Mouse (Mus musculus): ENCODE measurements at regions not wholly inside any gene's neighbourhood (a gene's known extent, or its start where the extent isn't known, plus 50 kb on each side); places are given as distances from the start of the nearest gene placed in this dataset.

DNA sequence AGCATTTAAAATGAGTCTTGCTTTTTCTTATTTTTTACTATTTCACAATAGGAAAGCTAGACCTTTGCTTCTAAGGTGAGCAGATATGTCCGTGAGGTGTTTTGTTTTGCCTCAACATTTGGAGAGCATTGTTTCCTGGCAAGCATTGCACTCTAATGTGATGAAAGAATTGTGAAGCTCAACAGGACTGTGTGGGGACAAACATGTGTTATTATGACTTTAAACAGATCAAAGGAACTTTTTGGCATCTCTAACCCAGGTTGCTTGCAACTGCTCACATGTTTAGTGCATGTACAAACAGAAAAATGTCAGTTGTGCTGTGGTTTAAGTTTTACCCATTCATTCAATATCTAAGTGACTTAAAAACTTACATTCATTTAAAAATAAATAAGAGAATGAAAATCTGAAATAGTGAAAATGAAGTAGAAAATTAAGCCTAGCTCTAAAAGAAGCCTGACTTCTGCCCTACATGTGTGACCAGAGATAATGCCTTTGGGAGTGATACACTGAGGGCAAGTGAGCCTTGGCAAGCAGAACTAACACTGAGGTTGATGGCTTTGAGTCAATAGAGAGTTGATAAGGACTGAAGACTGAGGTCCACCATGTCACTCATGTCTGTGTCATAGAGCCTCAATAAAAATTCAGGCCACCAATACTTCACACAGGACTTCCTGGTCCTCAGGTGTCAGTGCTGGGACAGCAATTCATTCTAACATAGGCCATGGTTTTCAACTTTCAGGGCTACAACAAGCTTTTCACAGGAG lies 243.6 kb downstream of the Rnf152 start:
- Histone ChIP-seq H3K4me1 (ENCODE audit: control insufficient read depth, insufficient read depth, low read length) (no peaks in the 10 kb centered on the region), H3K27ac (replicated peaks; ENCODE audit: low read depth, low read length) (no peak overlapping the region)
- ATAC-seq (ENCODE audit: insufficient number of reproducible peaks, low FRiP score, low TSS enrichment, low read depth) = no peak

DNA sequence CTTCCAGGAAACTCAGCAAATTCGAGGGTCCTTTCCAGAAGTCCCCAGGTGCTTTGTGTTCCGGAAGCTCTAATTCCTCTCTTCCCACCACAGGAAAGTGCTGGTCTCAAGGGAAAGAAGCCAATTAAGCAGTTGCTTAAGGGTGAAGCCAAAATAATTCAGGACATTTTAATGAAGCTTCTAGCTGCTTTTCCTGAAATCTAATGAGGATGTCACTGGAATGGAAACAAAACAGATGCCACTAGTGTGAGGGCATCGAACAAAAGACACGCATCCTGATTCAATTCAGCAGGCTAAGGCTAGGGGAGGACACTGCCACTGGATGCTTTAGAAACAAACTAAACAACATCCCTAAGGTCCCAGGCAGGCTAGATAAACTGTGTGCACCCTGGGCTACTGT lies 245.3 kb downstream of the Rnf152 start:
- ATAC-seq (ENCODE audit: insufficient number of reproducible peaks, low FRiP score, low TSS enrichment, low read depth) = no peak
- WGBS = 60% methylated on average over 4 of the region's 4 CpGs
- H3K27ac ChIP-seq (replicated peaks; ENCODE audit: low read depth, low read length) = no peak overlapping the region

More for the DNA sequence above, 243.6 kb downstream of the Rnf152 start:
- H3K36me3 ChIP-seq (ENCODE audit: control insufficient read depth, insufficient read depth, low read length) = no peaks in the 10 kb centered on the region
- no peaks in the 10 kb centered on the region for H3K9me3 ChIP-seq (ENCODE audit: control insufficient read depth, low read length)
- no peak overlapping the region for H3K9ac ChIP-seq (ENCODE audit: low read length)
- H3K27me3 ChIP-seq (ENCODE audit: control insufficient read depth, insufficient read depth, low read length) = no peaks in the 10 kb centered on the region
- 82% methylated on average over 1 of the region's 1 CpGs for WGBS
- DNase-seq (ENCODE audit: low spot score) = no peak
- H3K4me3 ChIP-seq (ENCODE audit: low read depth, low read length) = no peak overlapping the region
- no peak overlapping the region for H3K4me2 ChIP-seq (ENCODE audit: low read depth, severe bottlenecking)

DNA sequence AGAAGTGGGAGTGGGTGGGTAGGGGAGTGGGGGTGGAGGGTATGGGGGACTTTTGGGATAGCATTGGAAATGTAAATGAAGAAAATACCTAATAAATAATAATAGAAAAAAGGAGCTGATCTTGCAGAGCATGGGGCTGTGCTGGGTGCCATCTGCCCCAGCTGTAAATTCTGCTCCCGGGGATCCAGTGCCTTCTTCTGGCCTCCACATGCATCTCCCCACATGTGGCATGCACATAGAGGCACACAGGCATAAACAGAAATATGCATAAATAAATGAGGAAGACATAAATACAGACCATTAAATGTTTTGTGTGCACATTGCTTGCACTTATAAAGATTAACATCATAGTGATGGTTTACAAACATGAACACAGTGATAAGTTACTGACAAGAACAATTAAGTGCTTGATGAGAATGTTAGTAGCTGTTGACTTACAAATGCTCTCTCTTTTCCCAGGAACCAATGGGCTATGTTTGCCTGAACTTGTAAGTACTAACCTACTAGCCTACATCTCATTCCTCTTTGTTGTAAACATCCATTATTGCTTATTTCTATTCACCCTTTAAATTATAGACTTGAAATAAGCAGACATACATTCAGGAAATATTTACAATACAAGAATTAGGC lies 245.8 kb downstream of the Rnf152 start:
- ATAC-seq (ENCODE audit: insufficient number of reproducible peaks, low FRiP score, low TSS enrichment, low read depth) (no peak), DNase-seq (ENCODE audit: low spot score) (no peak)
- H3K4me1 ChIP-seq (ENCODE audit: control insufficient read depth, insufficient read depth, low read length) = no peaks in the 10 kb centered on the region
- H3K27me3 ChIP-seq (ENCODE audit: control insufficient read depth, insufficient read depth, low read length) = no peaks in the 10 kb centered on the region
- no peak overlapping the region for H3K9ac ChIP-seq (ENCODE audit: low read length)
- no peak overlapping the region for H3K4me2 ChIP-seq (ENCODE audit: low read depth, severe bottlenecking)
- H3K36me3 ChIP-seq (ENCODE audit: control insufficient read depth, insufficient read depth, low read length) = no peaks in the 10 kb centered on the region
- no peak overlapping the region for H3K4me3 ChIP-seq (ENCODE audit: low read depth, low read length)
- H3K27ac ChIP-seq (replicated peaks; ENCODE audit: low read depth, low read length) = no peak overlapping the region
- 83% methylated on average over 1 of the region's 1 CpGs for WGBS
- no peaks in the 10 kb centered on the region for H3K9me3 ChIP-seq (ENCODE audit: control insufficient read depth, low read length)

More for the DNA sequence above, 245.3 kb downstream of the Rnf152 start:
- Histone ChIP-seq H3K9ac (ENCODE audit: low read length) (no peak overlapping the region), H3K4me2 (ENCODE audit: low read depth, severe bottlenecking) (no peak overlapping the region), H3K4me1 (ENCODE audit: control insufficient read depth, insufficient read depth, low read length) (no peaks in the 10 kb centered on the region), H3K4me3 (ENCODE audit: low read depth, low read length) (no peak overlapping the region), H3K9me3 (ENCODE audit: control insufficient read depth, low read length) (no peaks in the 10 kb centered on the region), H3K36me3 (ENCODE audit: control insufficient read depth, insufficient read depth, low read length) (no peaks in the 10 kb centered on the region), H3K27me3 (ENCODE audit: control insufficient read depth, insufficient read depth, low read length) (no peaks in the 10 kb centered on the region)
- DNase-seq (ENCODE audit: low spot score) = no peak

- no peak overlapping the region for H3K4me2 ChIP-seq (ENCODE audit: low read depth, severe bottlenecking)
- no peak for ATAC-seq (ENCODE audit: insufficient number of reproducible peaks, low FRiP score, low TSS enrichment, low read depth)
- H3K4me3 ChIP-seq (ENCODE audit: low read depth, low read length) = no peak overlapping the region
- no peak for DNase-seq (ENCODE audit: low spot score)
- H3K27ac ChIP-seq (replicated peaks; ENCODE audit: low read depth, low read length) = no peak overlapping the region
- H3K4me1 ChIP-seq (ENCODE audit: control insufficient read depth, insufficient read depth, low read length) = no peaks in the 10 kb centered on the region
- H3K9me3 ChIP-seq (ENCODE audit: control insufficient read depth, low read length) = no peaks in the 10 kb centered on the region
- H3K9ac ChIP-seq (ENCODE audit: low read length) = no peak overlapping the region
- H3K36me3 ChIP-seq (ENCODE audit: control insufficient read depth, insufficient read depth, low read length) = no peaks in the 10 kb centered on the region
- 81% methylated on average over 4 of the region's 4 CpGs for WGBS
- H3K27me3 ChIP-seq (ENCODE audit: control insufficient read depth, insufficient read depth, low read length) = no peaks in the 10 kb centered on the region
Measured at GRCm38 (mm10) chr1:105107836-105108235, 248.7 kb downstream of the Rnf152 start.

- H3K9me3 ChIP-seq (ENCODE audit: control insufficient read depth, low read length) = no peaks in the 10 kb centered on the region
- H3K36me3 ChIP-seq (ENCODE audit: control insufficient read depth, insufficient read depth, low read length) = no peaks in the 10 kb centered on the region
- H3K4me2 ChIP-seq (ENCODE audit: low read depth, severe bottlenecking) = no peak overlapping the region
- no peak overlapping the region for H3K9ac ChIP-seq (ENCODE audit: low read length)
- no peak overlapping the region for H3K27ac ChIP-seq (replicated peaks; ENCODE audit: low read depth, low read length)
- no peak overlapping the region for H3K4me3 ChIP-seq (ENCODE audit: low read depth, low read length)
- no peak for ATAC-seq (ENCODE audit: insufficient number of reproducible peaks, low FRiP score, low TSS enrichment, low read depth)
- no peaks in the 10 kb centered on the region for H3K27me3 ChIP-seq (ENCODE audit: control insufficient read depth, insufficient read depth, low read length)
- no peaks in the 10 kb centered on the region for H3K4me1 ChIP-seq (ENCODE audit: control insufficient read depth, insufficient read depth, low read length)
- 83% methylated on average over 1 of the region's 1 CpGs for WGBS
- DNase-seq (ENCODE audit: low spot score) = no peak
Measured at GRCm38 (mm10) chr1:105107257-105107656, 249.3 kb downstream of the Rnf152 start.

DNA sequence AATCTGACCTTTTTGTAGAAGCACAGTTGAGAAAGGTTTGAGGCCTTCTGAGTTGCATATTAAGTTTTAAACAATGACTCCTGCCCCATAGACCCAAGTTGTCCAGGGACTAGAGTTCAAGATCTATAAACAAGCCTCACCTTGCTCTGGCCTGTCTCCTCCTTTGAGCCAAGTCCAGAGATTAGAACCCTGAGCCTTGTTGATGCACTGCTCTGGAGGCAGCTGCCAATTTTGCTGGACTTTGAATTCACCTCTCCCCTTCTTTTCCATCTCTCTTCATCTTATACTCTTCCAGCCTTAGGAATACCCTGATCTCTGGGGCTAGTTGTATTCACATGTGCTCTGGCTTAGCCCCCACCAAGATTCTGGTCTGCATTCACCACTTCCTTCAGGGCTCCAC lies 251.3 kb downstream of the Rnf152 start:
- H3K27ac ChIP-seq (replicated peaks; ENCODE audit: low read depth, low read length) = no peak overlapping the region
- no peak overlapping the region for H3K4me2 ChIP-seq (ENCODE audit: low read depth, severe bottlenecking)
- H3K27me3 ChIP-seq (ENCODE audit: control insufficient read depth, insufficient read depth, low read length) = no peaks in the 10 kb centered on the region
- no peaks in the 10 kb centered on the region for H3K36me3 ChIP-seq (ENCODE audit: control insufficient read depth, insufficient read depth, low read length)
- H3K4me3 ChIP-seq (ENCODE audit: low read depth, low read length) = no peak overlapping the region
- no peak overlapping the region for H3K9ac ChIP-seq (ENCODE audit: low read length)
- DNase-seq (ENCODE audit: low spot score) = no peak
- no peak for ATAC-seq (ENCODE audit: insufficient number of reproducible peaks, low FRiP score, low TSS enrichment, low read depth)
- H3K4me1 ChIP-seq (ENCODE audit: control insufficient read depth, insufficient read depth, low read length) = no peaks in the 10 kb centered on the region
- no peaks in the 10 kb centered on the region for H3K9me3 ChIP-seq (ENCODE audit: control insufficient read depth, low read length)

- H3K4me3 ChIP-seq (ENCODE audit: low read depth, low read length) = no peak overlapping the region
- no peak for DNase-seq (ENCODE audit: low spot score)
- no peak overlapping the region for H3K9ac ChIP-seq (ENCODE audit: low read length)
- H3K27me3 ChIP-seq (ENCODE audit: control insufficient read depth, insufficient read depth, low read length) = no peaks in the 10 kb centered on the region
- no peak overlapping the region for H3K27ac ChIP-seq (replicated peaks; ENCODE audit: low read depth, low read length)
- ATAC-seq (ENCODE audit: insufficient number of reproducible peaks, low FRiP score, low TSS enrichment, low read depth) = no peak
- no peaks in the 10 kb centered on the region for H3K4me1 ChIP-seq (ENCODE audit: control insufficient read depth, insufficient read depth, low read length)
- WGBS = 50% methylated on average over 2 of the region's 2 CpGs
- no peak overlapping the region for H3K4me2 ChIP-seq (ENCODE audit: low read depth, severe bottlenecking)
- H3K9me3 ChIP-seq (ENCODE audit: control insufficient read depth, low read length) = no peaks in the 10 kb centered on the region
- H3K36me3 ChIP-seq (ENCODE audit: control insufficient read depth, insufficient read depth, low read length) = no peaks in the 10 kb centered on the region
Measured at GRCm38 (mm10) chr1:105095091-105095490, 261.4 kb downstream of the Rnf152 start.

DNA sequence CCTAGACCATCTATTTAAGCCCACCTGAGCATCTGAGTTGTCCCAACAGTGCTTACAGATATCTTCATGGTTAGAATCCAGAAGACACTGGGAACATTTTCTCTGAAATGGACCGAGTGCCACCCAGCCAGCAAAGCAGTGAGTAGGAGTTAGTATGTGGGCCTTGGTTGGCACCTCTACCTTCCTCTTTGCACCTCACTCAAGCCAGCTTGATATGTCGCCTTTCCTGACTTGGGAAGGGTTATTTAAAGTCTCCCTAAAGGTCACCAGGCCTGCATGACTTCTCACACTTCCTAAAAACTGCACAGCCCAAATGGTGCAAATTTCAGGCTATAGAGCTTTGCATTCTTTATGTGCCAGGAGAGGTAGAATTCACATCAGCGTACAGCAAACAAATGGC lies 262.0 kb downstream of the Rnf152 start:
- no peaks in the 10 kb centered on the region for H3K36me3 ChIP-seq (ENCODE audit: control insufficient read depth, insufficient read depth, low read length)
- H3K27me3 ChIP-seq (ENCODE audit: control insufficient read depth, insufficient read depth, low read length) = no peaks in the 10 kb centered on the region
- no peak overlapping the region for H3K4me2 ChIP-seq (ENCODE audit: low read depth, severe bottlenecking)
- ATAC-seq (ENCODE audit: insufficient number of reproducible peaks, low FRiP score, low TSS enrichment, low read depth) (no peak), DNase-seq (ENCODE audit: low spot score) (no peak)
- WGBS = 83% methylated on average over 3 of the region's 3 CpGs
- H3K9ac ChIP-seq (ENCODE audit: low read length) = no peak overlapping the region
- no peak overlapping the region for H3K4me3 ChIP-seq (ENCODE audit: low read depth, low read length)
- no peak overlapping the region for H3K27ac ChIP-seq (replicated peaks; ENCODE audit: low read depth, low read length)
- no peaks in the 10 kb centered on the region for H3K9me3 ChIP-seq (ENCODE audit: control insufficient read depth, low read length)
- H3K4me1 ChIP-seq (ENCODE audit: control insufficient read depth, insufficient read depth, low read length) = no peaks in the 10 kb centered on the region
